Mouse (Mus musculus) forebrain, embryonic 10.5 days (tissue): ENCODE data around the gene Prelp. TPM values are rescaled to one million over a fixed set of nuclear protein-coding genes. Genes with fewer than 3 reads are reported as not detected.
A peak's percentile ranks its signal among the peaks of the same experiment; 100 is the strongest.

ENCODE experiments used
- DNase-seq: peaks from one replicate; pipeline ENCODE4 v3.0.0-alpha.2; 2017; ENCODE audit warnings: low spot score; ENCODE audit errors: extremely low spot score
- H3K27ac ChIP-seq: fragments of 300-500 bp; sonication (generic); 2 replicates; pipeline ENCODE4 v1.5.1; 2016; ENCODE audit warnings: mild to moderate bottlenecking
- H3K27me3 ChIP-seq: fragments of 300-500 bp; sonication (generic); 2 replicates; pipeline ENCODE4 v1.6.1; 2016; ENCODE audit warnings: mild to moderate bottlenecking; ENCODE audit not compliant: poor library complexity, severe bottlenecking
- H3K36me3 ChIP-seq: fragments of 300-500 bp; sonication (generic); replicated peaks from 2 replicates; pipeline ENCODE4 v1.6.1; 2016; ENCODE audit warnings: mild to moderate bottlenecking, moderate library complexity
- H3K4me1 ChIP-seq: fragments of 300-500 bp; sonication (generic); 2 replicates; pipeline ENCODE4 v1.6.1; 2016
- H3K4me3 ChIP-seq: fragments of 300-500 bp; sonication (generic); 2 replicates; pipeline ENCODE4 v1.5.1; 2016; ENCODE audit warnings: mild to moderate bottlenecking, moderate library complexity
- H3K9me3 ChIP-seq: fragments of 300-500 bp; sonication (generic); 2 replicates; pipeline ENCODE4 v1.6.1; 2016; ENCODE audit warnings: mild to moderate bottlenecking, moderate library complexity
- WGBS: fragments of 180-500 bp; shearing (Covaris S2); methylation state at CpG from one replicate; pipeline ENCODE4 v1.1.7; 2016; 5-methylcytosine and 5-hydroxymethylcytosine counted together
- polyA plus RNA-seq: library from polyadenylated mRNA; unstranded; fragments of >200 nt; fragmentation: Nextera tagmentation; extraction: Ambion mirVana; gene quantifications from 2 replicates; pipeline ENCODE4 v1.2.1, GENCODE M21; 2016

Gene Prelp
- polyA plus RNA-seq, 1 experiment from 2014 or later, result 0.90 TPM

DNA sequence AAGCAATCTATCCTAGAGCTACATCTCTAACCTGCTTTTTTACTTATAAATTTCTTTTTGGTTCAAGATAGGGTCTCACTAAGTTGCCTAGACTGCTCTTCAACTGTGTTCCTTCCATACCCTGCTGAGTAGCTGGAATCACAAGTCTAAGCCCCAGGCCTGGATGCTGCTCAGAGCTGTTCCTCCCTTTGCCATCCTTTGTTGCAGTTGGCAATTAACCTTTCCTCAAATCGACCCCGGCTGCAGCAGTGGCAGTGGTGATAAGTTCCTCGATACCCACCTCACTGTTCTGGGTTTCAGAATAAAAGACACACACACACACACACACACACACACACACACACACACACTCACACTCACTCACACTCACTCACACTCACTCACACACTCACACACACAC lies 4.0 kb upstream of the Prelp start:
- H3K27ac ChIP-seq, result no peak overlapping the region
- H3K4me1 ChIP-seq, result peaks cover 32% of the 10 kb centered on the region
- no peak for DNase-seq
- no peaks in the 10 kb centered on the region; the same call in 1 of the 2 replicates for H3K27me3 ChIP-seq
- no peak overlapping the region for H3K4me3 ChIP-seq
- WGBS, result 89% methylated on average over 3 of the region's 3 CpGs
- H3K9me3 ChIP-seq, result 0 out of 2 replicates have a peak, but pooled peaks cover 9% of the 10 kb centered on the region
- no peaks in the 10 kb centered on the region for H3K36me3 ChIP-seq

DNA sequence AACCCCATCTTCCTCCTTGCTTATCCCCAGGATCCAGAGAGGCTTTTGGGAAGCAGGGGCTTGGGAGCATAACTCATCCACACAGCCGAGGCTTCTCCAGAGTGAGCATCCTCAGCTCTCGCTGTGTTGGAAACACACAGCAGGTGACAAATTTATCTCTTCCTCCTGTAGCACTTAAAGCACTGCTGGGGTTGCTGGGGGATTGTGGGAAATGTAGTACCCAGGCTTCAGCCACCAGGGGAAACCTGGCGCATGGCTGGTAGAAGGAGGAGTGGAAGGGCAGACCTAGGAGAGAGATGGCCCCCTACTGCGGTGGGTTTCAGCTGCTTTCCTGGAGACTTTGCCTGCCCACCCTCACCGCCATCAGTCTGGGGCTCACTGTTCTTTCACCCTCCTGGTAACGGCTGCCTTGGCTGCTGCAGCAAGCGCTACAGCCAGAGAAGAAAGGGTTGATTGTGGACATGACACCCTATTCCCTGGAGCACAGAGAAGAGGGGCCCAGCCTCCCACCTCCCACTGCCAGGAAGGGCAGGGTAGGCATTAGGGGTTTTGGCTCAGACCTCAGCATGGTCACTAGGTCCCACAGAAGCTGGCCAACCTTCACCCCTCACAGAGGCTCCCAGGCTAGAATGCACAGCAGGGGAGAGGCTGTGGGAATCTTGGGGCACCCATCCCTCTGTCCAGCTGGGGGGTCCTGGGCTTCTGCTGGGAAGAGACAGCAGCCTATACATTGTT lies 3.1 kb upstream of the Prelp start:
- Histone ChIP-seq H3K9me3 (0 out of 2 replicates have a peak, but pooled peaks cover 9% of the 10 kb centered on the region), H3K4me1 (peaks cover 41% of the 10 kb centered on the region), H3K4me3 (peak overlapping the region; percentile 7; the same call in 1 of the 2 replicates), H3K36me3 (no peaks in the 10 kb centered on the region), H3K27ac (peak overlapping the region; percentile 60; the same call in 1 of the 2 replicates), H3K27me3 (peaks cover 8% of the 10 kb centered on the region)
- whole genome bisulfite sequencing, result 26% methylated on average over 7 of the region's 7 CpGs
- no peak for DNase-seq

DNA sequence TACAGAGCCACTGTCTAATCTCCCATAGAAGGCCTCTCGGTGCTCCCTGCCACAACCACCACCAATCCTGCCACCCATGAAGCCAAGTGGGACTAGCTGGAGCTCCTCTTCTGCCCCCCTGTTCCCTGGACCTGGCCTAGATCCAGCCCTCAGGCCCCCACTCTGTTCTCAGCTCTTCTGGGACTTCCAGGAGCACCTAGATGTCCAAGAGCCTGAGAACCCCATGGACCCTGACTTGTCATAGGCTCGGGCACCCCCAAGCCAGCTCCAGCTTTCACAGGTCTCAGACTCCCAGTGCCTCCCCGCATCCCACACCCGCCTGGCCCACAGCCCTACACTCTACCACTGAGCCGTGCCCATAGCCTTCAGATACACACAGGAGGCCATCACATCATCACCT lies 1.9 kb upstream of the Prelp start:
- Histone ChIP-seq H3K9me3 (0 out of 2 replicates have a peak, but pooled peaks cover 9% of the 10 kb centered on the region), H3K36me3 (no peaks in the 10 kb centered on the region), H3K27ac (0 out of 2 replicates have a peak overlapping the region, but pooled peaks have one; percentile 4), H3K4me1 (peaks cover 51% of the 10 kb centered on the region), H3K4me3 (no peak overlapping the region), H3K27me3 (peaks cover 18% of the 10 kb centered on the region)
- no peak for DNase-seq
- 88% methylated on average over 5 of the region's 5 CpGs for WGBS

DNA sequence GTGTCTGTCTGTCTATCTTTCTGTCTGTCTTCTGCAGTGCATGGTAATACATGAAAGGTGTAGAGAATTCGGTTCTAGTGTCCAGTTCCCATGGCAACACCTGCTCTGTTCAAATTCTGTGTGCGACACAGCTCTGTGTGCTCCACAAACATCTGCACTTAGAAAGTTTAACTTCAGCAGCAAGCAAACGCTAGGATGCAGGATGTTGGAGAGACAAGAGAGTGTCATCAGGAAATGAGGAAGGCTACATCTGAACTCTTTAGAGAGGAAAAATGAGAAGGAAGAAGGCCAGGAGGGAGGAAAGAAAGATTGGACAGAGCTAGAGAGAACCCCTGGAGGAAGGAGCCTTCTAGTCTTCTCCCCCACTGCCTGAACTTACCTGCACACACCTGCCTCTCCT lies 338 bp downstream of the Prelp start:
- DNase-seq, result no peak
- peak overlapping the region; percentile 31 for H3K27ac ChIP-seq

DNA sequence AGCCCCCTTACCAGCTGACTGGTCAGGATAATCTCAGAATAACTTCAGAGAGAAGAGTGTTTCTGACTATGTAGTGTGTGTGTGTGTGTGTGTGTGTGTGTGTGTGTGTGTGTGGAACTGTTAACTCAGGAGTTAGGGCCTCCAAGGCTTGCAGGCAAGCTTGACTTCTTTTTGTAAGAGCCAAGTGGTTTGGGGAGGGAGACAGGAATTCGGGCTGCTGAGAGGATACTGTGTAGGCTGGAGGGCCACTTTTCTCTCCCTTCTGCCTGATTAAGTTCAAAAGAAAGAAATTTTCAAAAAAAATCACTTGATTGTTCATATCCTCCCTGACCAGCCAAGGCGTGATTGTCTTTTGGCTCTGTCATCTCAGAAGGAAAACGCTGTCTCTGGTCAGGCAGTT lies 813 bp downstream of the Prelp start:
- H3K9me3 ChIP-seq, result no peaks in the 10 kb centered on the region
- peak overlapping the region; percentile 31 for H3K27ac ChIP-seq
- no peaks in the 10 kb centered on the region for H3K36me3 ChIP-seq
- no peak overlapping the region for H3K4me3 ChIP-seq
- H3K27me3 ChIP-seq, result peaks cover 28% of the 10 kb centered on the region
- WGBS, result 27% methylated on average over 3 of the region's 3 CpGs
- H3K4me1 ChIP-seq, result peaks cover 63% of the 10 kb centered on the region
- DNase-seq, result no peak

More for the DNA sequence above, 338 bp downstream of the Prelp start:
- 36% methylated on average over 3 of the region's 3 CpGs for WGBS
- Histone ChIP-seq H3K9me3 (0 out of 2 replicates have a peak, but pooled peaks cover 2% of the 10 kb centered on the region), H3K4me1 (peaks cover 63% of the 10 kb centered on the region), H3K4me3 (peak overlapping the region; percentile 4; the same call in 1 of the 2 replicates), H3K27me3 (peaks cover 24% of the 10 kb centered on the region), H3K36me3 (no peaks in the 10 kb centered on the region)

DNA sequence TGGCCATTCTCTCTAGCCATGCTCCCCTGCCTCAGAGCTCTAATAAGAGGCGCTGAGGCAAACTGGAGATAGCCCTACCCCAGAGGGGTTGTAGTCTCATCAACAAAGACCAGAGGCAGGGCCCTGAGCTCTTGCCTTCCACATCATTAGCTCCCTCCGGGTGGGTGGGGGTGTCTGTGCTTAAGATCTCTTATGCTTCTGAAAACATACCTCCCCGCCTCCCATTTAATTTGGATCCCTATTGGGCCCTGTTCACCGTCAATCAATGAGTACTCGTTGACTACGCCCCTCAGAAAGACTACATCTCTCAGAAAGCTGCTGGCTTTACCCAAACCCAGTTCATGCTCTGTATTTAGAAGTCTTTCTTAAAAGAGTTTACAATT lies 3.1 kb downstream of the Prelp start:
- Histone ChIP-seq H3K36me3 (no peaks in the 10 kb centered on the region), H3K4me1 (peaks cover 55% of the 10 kb centered on the region), H3K9me3 (no peaks in the 10 kb centered on the region), H3K27ac (peak overlapping the region; percentile 83), H3K4me3 (peak overlapping the region; percentile 24; the same call in 1 of the 2 replicates), H3K27me3 (peaks cover 37% of the 10 kb centered on the region)
- WGBS, result 33% methylated on average over 6 of the region's 6 CpGs
- DNase-seq, result no peak

DNA sequence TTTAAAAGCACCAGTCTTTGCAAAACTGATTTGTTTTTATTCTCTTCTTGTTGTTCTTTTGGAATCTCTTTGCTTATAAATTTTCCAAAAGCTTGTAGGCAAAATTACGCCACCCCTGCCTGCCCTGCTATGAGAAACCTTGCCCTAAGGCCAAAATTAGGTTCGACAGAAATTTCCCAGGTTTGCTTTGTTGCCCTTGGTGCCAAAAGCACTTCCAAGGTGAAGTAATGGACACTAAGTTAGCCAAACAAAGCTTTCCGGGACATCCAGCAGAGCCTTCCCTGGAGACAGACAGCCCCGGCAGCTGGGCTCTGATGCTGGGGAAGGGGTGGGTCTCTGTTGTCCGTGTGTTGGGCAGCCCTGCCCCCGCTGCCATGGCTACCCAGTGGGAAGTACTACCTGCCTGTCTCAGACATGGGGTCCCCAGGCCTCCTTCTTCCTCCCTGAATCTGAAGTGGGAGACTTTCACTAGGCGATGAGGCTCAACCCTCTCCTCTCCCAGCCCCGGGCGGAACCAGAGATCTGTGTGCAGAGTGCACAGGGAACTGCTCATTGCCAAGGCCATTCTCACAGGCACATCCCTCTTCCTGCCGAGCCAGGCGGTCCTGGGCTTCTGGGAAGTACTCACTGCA lies 3.6 kb downstream of the Prelp start:
- 24% methylated on average over 11 of the region's 11 CpGs for WGBS
- peak overlapping the region; percentile 83 for H3K27ac ChIP-seq
- peak overlapping the region; percentile 24; the same call in 1 of the 2 replicates for H3K4me3 ChIP-seq
- no peaks in the 10 kb centered on the region for H3K9me3 ChIP-seq
- H3K36me3 ChIP-seq, result no peaks in the 10 kb centered on the region
- DNase-seq, result no peak
- H3K4me1 ChIP-seq, result peaks cover 55% of the 10 kb centered on the region
- peaks cover 37% of the 10 kb centered on the region for H3K27me3 ChIP-seq

DNA sequence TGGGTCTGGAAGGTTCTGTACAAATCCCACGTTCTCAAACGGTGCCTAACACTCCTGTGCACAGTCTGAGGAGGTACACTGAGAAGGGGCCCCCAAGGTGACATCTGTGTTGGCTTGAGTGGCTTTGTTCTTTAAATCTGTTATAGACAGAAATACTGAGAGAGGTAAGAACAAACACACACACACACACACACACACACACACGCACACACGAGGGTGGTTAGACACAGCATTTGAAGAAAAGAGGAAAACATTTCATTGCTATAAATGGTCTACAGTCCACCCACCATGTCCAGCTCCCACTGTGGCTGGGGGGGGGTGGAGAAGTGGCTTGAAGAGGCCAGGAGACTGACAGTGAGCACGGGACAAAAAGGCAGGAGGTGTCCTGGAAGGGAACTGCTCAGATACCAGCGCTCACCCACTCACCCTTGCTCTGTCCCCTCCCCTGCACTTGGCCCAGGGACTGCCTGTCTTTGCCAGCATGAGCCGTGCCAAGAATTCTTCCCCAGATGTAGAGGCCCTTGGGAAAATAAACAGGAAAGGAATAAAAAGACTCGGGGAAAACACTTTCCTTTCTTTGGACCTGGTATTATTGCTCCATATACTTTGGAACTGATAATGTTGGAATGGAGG lies 5.4 kb downstream of the Prelp start:
- Histone ChIP-seq H3K4me3 (no peak overlapping the region), H3K4me1 (peaks cover 38% of the 10 kb centered on the region), H3K36me3 (no peaks in the 10 kb centered on the region), H3K27me3 (peaks cover 41% of the 10 kb centered on the region), H3K27ac (no peak overlapping the region), H3K9me3 (no peaks in the 10 kb centered on the region)
- 73% methylated on average over 8 of the region's 8 CpGs for WGBS
- DNase-seq, result no peak

DNA sequence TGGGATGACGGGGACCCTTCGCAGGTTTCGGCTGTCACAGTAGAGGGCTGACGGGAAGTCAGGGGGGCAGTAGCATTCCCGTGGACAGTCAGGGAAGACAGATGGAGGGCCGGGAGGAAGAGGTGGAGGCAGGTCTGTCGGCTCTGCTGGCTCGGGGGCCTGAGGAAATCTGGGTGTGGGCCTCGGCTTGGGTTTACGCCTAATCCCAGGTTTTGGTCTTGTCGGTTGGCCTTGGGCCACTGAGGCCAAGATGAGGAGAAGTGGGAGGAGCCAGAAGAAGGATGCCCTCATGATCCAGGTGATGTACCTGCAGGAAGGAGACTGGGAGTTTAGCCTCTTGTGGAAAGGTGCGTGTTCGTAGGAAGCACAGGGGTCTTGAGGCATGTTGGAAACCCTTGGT lies 6.1 kb downstream of the Prelp start:
- Histone ChIP-seq H3K4me1 (peaks cover 30% of the 10 kb centered on the region), H3K27ac (no peak overlapping the region), H3K36me3 (no peaks in the 10 kb centered on the region), H3K9me3 (no peaks in the 10 kb centered on the region), H3K27me3 (peaks cover 49% of the 10 kb centered on the region), H3K4me3 (no peak overlapping the region)
- 89% methylated on average over 13 of the region's 13 CpGs for WGBS
- no peak for DNase-seq

DNA sequence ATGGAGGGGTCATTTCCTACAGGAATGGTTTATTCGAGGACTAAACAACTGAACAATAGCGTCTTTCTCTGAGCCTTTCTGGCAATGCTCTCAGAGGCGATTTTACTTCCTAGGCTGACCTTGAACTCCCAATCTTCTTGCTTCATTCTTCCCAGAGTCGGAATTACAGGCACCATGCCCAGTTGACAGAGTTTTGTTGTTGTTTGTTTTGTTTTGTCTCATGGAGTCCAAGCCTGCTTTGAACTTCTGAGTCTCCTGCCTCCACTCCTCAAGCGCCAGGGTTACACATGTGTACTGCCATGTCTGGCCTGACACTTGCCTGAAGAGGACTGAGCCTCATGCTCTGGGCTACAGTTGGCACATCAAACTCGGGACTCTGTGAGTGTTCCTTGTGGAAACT lies 8.2 kb downstream of the Prelp start:
- Histone ChIP-seq H3K4me3 (no peak overlapping the region), H3K4me1 (peaks cover 25% of the 10 kb centered on the region), H3K27ac (0 out of 2 replicates have a peak overlapping the region, but pooled peaks have one; percentile 1), H3K36me3 (no peaks in the 10 kb centered on the region), H3K27me3 (peaks cover 52% of the 10 kb centered on the region), H3K9me3 (no peaks in the 10 kb centered on the region)
- WGBS, result 78% methylated on average over 6 of the region's 6 CpGs
- no peak for DNase-seq

DNA sequence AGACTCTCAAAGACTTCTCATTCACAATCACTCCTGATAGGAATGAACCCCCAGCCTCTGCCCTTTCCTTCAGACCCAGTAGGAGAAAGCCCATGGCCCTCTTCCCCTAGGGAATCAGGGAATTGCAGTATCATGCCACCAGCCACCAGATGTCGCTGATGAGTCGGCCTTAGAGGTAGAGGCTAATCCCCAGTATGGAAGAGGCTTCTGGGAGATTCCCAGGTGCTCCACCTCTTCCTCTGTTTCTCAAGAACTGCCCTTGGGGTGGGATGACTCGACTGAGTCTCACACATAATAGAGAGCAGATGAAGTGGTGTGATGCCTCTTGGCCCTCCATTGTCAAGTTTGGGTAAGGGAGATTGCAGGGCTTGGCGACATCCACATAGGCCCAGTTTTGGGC lies 9.8 kb downstream of the Prelp start:
- no peak overlapping the region for H3K27ac ChIP-seq
- H3K4me1 ChIP-seq, result peaks cover 29% of the 10 kb centered on the region
- 26% methylated on average over 4 of the region's 4 CpGs for WGBS
- H3K4me3 ChIP-seq, result no peak overlapping the region
- peaks cover 64% of the 10 kb centered on the region for H3K27me3 ChIP-seq
- peak; percentile 74 for DNase-seq
- H3K9me3 ChIP-seq, result no peaks in the 10 kb centered on the region
- no peaks in the 10 kb centered on the region for H3K36me3 ChIP-seq

DNA sequence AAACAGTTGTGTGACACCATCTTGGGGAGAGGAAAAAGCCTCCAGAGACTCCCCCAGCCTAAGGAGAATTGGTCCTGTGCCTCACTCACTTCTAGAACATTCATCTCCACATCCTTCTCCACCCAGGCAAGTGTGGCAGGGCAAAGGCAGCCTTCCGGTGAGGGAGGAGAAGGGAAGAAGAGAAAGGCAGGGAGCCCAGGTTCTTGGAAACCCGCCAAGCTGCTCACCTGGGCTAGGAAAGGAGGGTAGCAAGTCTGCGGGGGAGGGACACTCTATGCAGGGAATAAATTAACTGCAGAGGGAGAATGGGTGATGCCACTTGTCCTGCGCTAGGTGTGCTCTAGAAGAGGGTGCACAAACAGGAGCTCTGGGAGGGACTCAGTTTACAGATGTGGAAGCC lies 10.2 kb downstream of the Prelp start:
- Histone ChIP-seq H3K27ac (no peak overlapping the region), H3K27me3 (peaks cover 67% of the 10 kb centered on the region), H3K9me3 (no peaks in the 10 kb centered on the region), H3K4me3 (no peak overlapping the region), H3K4me1 (peaks cover 33% of the 10 kb centered on the region), H3K36me3 (no peaks in the 10 kb centered on the region)
- WGBS, result 74% methylated on average over 4 of the region's 4 CpGs
- DNase-seq, result no peak

DNA sequence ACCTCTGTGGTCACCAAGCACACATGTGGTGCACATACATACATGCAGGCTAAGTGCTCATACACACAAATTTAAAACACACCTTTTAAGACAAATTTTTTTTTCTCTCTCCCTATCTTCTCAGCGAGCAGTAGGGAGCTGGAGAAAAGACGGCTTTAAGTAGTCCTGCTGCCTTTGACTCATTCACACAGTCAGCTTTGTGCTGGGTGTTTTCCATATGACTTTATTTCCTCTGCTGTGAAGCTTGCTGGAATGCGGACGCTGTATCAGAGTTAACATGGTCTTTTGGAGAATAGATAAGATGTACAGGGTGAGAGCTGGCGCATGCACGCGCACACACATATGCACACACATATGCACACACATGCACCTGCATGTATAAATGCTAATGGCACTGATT lies 11.1 kb downstream of the Prelp start:
- no peak overlapping the region for H3K27ac ChIP-seq
- 89% methylated on average over 7 of the region's 7 CpGs for WGBS
- no peaks in the 10 kb centered on the region for H3K36me3 ChIP-seq
- H3K4me1 ChIP-seq, result peaks cover 35% of the 10 kb centered on the region
- H3K27me3 ChIP-seq, result peaks cover 71% of the 10 kb centered on the region
- H3K9me3 ChIP-seq, result no peaks in the 10 kb centered on the region
- no peak for DNase-seq
- H3K4me3 ChIP-seq, result no peak overlapping the region
